Mouse (Mus musculus) liver, adult 2 months (tissue): ENCODE results near the gene Ccdc34.

Experiments
- CTCF ChIP-seq: fragments of 200-500 bp; IDR thresholded peaks from 2 replicates; pipeline ENCODE4 v1.5.1; 2011; ENCODE audit warnings: low read depth, low read length, control low read depth
- POLR2A ChIP-seq: fragments of 200-500 bp; IDR thresholded peaks from 2 replicates; pipeline ENCODE4 v1.6.1; 2011; ENCODE audit warnings: low read length, control low read depth; ENCODE audit not compliant: insufficient read depth; ENCODE audit errors: extremely low read depth

DNA sequence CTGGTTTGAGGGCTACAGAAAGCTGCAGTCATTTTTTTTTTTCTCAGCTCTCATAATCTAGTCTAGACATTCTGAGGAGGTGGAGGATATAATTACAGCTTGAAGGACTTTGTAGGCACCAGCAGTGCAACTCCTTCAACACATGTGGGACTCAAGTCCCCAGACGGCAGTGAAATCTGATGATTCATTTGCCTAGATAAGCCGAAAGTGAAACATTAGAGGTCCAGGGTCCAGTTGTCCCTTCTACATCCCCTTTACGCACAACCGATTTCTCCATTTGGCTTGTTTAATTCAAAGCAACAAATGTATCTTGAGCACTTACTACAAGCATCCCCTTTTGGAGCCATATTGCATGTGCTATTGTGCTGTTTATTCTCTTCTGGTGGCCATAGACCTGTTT lies 147.4 kb downstream of the Ccdc34 start:
- no peak for TF ChIP-seq POLR2A
- no peak for TF ChIP-seq CTCF
